Mouse (Mus musculus): ENCODE results near the gene 2510009E07Rik.

DNA sequence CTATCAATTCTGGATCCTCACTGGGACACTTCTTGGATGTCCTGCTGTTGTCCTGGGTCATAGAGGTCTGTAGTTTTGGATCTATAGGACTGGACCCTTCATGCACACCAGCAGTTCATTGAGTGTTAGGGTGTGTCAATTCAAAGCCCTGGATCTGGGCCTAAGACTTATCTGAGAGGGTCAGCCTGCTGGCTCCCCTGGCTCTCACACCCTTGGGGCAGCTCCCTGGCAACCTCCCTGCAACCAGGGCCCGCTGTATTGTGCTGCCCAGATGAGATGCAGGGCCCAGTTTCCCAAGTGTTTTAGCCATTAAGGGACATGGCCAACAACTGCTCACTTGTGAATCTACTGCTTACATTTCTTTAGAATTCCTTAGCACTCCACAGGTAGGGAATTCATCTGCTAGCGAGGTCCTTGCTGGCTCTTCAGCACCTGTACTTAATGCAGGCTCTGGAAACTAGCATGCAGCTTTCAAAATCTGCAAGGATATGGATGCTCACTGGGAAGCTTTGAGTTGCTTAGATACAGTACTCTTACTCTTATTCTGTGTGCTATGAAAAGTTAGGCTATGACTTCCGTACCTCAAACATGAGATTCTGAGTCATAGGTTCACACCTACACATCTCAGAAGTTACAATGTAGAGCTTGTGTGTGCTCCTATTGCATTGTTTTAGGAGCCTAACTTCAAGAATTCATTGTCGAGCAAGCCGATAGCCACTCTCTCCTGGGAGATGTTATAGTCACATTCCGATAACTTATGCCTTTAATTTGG is 88.0 kb downstream of the 2510009E07Rik start:
- TF ChIP-seq CTCF (IDR thresholded peaks at IDR 0.05; ENCODE audit: low read depth) (no peak), EP300 (IDR thresholded peaks at IDR 0.05; ENCODE audit: low read depth) (no peak)
